Mouse (Mus musculus) liver, postnatal 0 days (tissue): ENCODE measurements at regions not wholly inside any gene's neighbourhood (a gene's known extent, or its start where the extent isn't known, plus 50 kb on each side); places are given as distances from the start of the nearest gene placed in this dataset.

Experiments used
- CTCF ChIP-seq: sonication (generic); IDR thresholded peaks from 2 replicates; pipeline ENCODE4 v1.5.1; 2016; ENCODE audit warnings: antibody characterized with exemption, low read depth
- EP300 ChIP-seq: IDR thresholded peaks from 2 replicates; pipeline ENCODE4 v1.6.1; 2016; ENCODE audit warnings: antibody characterized with exemption, low read depth, mild to moderate bottlenecking

- TF ChIP-seq CTCF (no peak), EP300 (no peak)
Measured at GRCm38 (mm10) chr3:21977775-21978174, 98.7 kb upstream of the Tbl1xr1 start.
